Mouse (Mus musculus): ENCODE results near the gene Rexo1. TPM values are rescaled to one million over a fixed set of nuclear protein-coding genes. Genes with fewer than 3 reads are reported as not detected.

Rexo1 gene
- polyA plus RNA-seq, 1 experiment, result 78.0 TPM

DNA sequence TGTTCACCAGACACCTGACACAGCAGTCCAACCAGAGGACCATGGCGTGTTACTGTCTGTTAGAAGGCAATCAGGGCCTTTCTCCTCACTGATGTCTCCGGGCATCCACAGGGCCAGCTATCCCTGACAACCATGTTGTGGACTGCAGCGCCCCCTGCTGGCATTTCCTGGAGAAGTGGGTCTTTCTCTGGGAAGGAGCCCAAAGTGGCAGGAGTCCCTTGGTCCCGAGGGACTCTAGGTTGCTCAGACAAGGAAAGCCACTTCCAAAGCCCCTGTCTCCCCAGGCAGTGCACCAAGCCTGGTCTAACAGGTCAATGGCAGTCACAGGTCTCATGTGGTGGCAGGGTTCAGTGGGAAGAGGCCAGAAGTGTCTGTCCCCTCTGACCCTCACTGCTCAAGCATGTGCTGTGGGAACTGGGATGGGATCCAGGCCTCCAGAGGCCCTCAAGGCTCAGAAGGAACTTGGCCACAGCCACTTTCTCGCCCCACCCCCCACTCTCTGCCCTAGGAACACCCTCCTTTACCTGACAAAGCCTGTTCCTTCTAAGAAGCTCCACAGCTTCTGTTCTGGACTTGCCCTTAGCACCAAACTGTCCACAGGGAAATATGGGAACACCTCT, 3.9 kb downstream of the Rexo1 start:
- peaks cover 9% of the 10 kb centered on the region; the same call in 1 of the 2 replicates for H3K4me1 ChIP-seq (ENCODE audit: control insufficient read depth, insufficient read depth, insufficient read length)
- no peak overlapping the region for H3K4me3 ChIP-seq (ENCODE audit: extremely low read depth, insufficient read depth, insufficient read length)
- H3K36me3 ChIP-seq (ENCODE audit: control insufficient read depth, insufficient read depth, low read length), result no peaks in the 10 kb centered on the region; the same call in 1 of the 2 replicates
- TF ChIP-seq CTCF (IDR thresholded peaks at IDR 0.05; ENCODE audit: extremely low read depth, insufficient read depth, insufficient read length, insufficient replicate concordance) (peak; percentile 65; the same call in 1 of the 2 replicates), POLR2A (IDR thresholded peaks at IDR 0.05; ENCODE audit: low read depth, low read length) (no peak)
- peak in 1 of 2 experiments; percentile 48 for DNase-seq (ENCODE audit: low read depth in 1 of 2, low spot score in 2 of 2)
- no peaks in the 10 kb centered on the region for H3K27me3 ChIP-seq (ENCODE audit: control insufficient read depth, insufficient read depth, low read length)
- H3K27ac ChIP-seq (ENCODE audit: insufficient read depth, low read length), result no peak overlapping the region
- WGBS, result 55% methylated on average over 5 of the region's 5 CpGs

DNA sequence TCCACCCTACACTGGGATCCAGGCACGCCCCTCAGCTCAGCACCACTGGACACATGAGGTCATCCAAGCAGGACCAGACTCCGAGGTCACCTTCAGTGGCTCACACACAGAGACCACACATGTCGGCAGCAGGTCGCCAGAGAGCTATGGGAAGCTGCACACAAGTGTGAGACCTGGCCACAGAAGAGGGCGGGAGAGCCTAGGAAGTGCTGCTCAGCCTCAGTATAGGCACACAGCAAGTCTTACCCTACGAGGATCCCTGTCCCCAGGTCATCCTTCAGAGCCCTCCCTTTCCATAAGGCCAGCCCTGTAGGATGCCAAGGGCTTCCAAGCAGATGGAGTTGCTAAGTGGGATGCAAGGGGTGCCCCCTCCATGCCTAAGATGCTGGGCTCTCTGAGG, 7.4 kb downstream of the Rexo1 start:
- DNase-seq (ENCODE audit: low read depth in 1 of 2, low spot score in 2 of 2), result no peak
- Histone ChIP-seq H3K4me1 (ENCODE audit: control insufficient read depth, insufficient read depth, insufficient read length) (no peaks in the 10 kb centered on the region; the same call in 1 of the 2 replicates), H3K27me3 (ENCODE audit: control insufficient read depth, insufficient read depth, low read length) (no peaks in the 10 kb centered on the region), H3K36me3 (ENCODE audit: control insufficient read depth, insufficient read depth, low read length) (peaks cover 18% of the 10 kb centered on the region), H3K27ac (ENCODE audit: insufficient read depth, low read length) (no peak overlapping the region), H3K4me3 (ENCODE audit: extremely low read depth, insufficient read depth, insufficient read length) (no peak overlapping the region)
- WGBS, result 85% methylated on average over 6 of the region's 6 CpGs
- TF ChIP-seq CTCF (IDR thresholded peaks at IDR 0.05; ENCODE audit: extremely low read depth, insufficient read depth, insufficient read length, insufficient replicate concordance) (no peak), POLR2A (IDR thresholded peaks at IDR 0.05; ENCODE audit: low read depth, low read length) (no peak)

DNA sequence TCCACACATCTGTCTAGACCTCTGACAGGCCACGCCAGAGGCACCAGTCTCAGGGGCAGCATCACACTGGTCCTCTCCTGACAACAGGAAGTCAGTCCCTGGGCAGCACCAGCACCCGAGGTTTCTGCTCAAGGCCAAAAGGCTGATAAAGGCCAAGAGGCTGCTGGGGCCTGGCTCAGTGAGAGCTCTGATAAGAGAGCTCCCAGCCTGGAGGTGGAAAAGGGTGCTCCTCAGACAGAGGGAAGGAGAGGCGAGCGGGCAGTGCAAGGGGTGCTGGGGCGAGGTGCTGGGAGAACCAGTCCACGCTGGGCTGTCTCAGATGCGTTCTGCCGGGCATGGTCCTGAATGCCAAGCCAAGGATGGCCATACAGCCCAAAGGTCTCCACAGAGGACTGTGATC, 7.8 kb downstream of the Rexo1 start:
- TF ChIP-seq POLR2A (IDR thresholded peaks at IDR 0.05; ENCODE audit: low read depth, low read length) (no peak), CTCF (IDR thresholded peaks at IDR 0.05; ENCODE audit: extremely low read depth, insufficient read depth, insufficient read length, insufficient replicate concordance) (no peak)
- Histone ChIP-seq H3K4me1 (ENCODE audit: control insufficient read depth, insufficient read depth, insufficient read length) (no peaks in the 10 kb centered on the region; the same call in 1 of the 2 replicates), H3K36me3 (ENCODE audit: control insufficient read depth, insufficient read depth, low read length) (peaks cover 20% of the 10 kb centered on the region), H3K4me3 (ENCODE audit: extremely low read depth, insufficient read depth, insufficient read length) (no peak overlapping the region), H3K27ac (ENCODE audit: insufficient read depth, low read length) (no peak overlapping the region), H3K27me3 (ENCODE audit: control insufficient read depth, insufficient read depth, low read length) (no peaks in the 10 kb centered on the region)
- no peak for DNase-seq (ENCODE audit: low read depth in 1 of 2, low spot score in 2 of 2)
- WGBS, result 77% methylated on average over 8 of the region's 8 CpGs

DNA sequence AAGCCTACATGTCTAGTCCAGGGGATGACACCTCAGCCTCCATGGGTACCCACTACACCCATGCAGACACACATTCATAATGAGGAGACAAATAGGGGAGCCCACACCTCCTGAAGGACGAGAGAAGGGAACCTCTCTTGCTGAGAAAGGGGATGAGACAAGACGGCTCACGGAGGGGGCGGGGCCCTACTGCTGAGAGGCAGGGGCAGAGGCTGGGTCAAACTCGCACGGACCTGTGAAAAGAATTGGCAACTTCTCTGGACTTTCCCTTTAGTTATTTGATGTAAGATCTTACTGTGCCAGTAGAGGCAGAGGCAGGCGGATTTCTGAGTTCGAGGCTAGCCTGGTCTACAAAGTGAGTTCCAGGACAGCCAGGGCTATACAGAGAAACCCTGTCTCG, 9.0 kb downstream of the Rexo1 start:
- 83% methylated on average over 9 of the region's 9 CpGs for WGBS
- no peak overlapping the region for H3K4me3 ChIP-seq (ENCODE audit: extremely low read depth, insufficient read depth, insufficient read length)
- no peak for TF ChIP-seq POLR2A (IDR thresholded peaks at IDR 0.05; ENCODE audit: low read depth, low read length)
- TF ChIP-seq CTCF (IDR thresholded peaks at IDR 0.05; ENCODE audit: extremely low read depth, insufficient read depth, insufficient read length, insufficient replicate concordance), result no peak
- DNase-seq (ENCODE audit: low read depth in 1 of 2, low spot score in 2 of 2), result no peak
- no peaks in the 10 kb centered on the region for H3K4me1 ChIP-seq (ENCODE audit: control insufficient read depth, insufficient read depth, insufficient read length)
- no peak overlapping the region for H3K27ac ChIP-seq (ENCODE audit: insufficient read depth, low read length)
- H3K36me3 ChIP-seq (ENCODE audit: control insufficient read depth, insufficient read depth, low read length), result peaks cover 27% of the 10 kb centered on the region
- H3K27me3 ChIP-seq (ENCODE audit: control insufficient read depth, insufficient read depth, low read length), result no peaks in the 10 kb centered on the region

DNA sequence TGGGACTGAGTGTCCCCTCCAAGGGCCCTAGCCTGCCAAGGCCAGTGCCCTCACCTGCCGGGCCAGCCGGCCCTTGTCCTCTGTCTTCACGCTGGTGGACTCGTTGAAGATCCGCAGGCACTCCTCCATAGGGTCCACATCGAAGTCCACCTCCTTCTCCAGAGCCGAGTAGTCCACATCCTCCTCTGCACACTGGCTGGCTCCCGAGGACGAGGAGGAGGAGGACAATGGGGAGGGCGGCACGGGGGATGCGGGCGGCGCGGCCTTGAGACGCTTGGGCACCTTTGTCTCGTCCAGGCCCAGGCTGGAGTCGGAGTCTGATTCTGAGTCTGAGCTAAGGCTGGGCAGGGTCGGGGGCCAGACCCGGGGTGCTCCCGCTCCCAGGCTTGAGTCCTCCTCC, 12.1 kb downstream of the Rexo1 start:
- no peak for TF ChIP-seq CTCF (IDR thresholded peaks at IDR 0.05; ENCODE audit: extremely low read depth, insufficient read depth, insufficient read length, insufficient replicate concordance)
- no peak for DNase-seq (ENCODE audit: low read depth in 1 of 2, low spot score in 2 of 2)
- 88% methylated on average over 21 of the region's 21 CpGs for WGBS
- no peaks in the 10 kb centered on the region for H3K27me3 ChIP-seq (ENCODE audit: control insufficient read depth, insufficient read depth, low read length)
- H3K36me3 ChIP-seq (ENCODE audit: control insufficient read depth, insufficient read depth, low read length), result peaks cover 58% of the 10 kb centered on the region
- H3K4me3 ChIP-seq (ENCODE audit: extremely low read depth, insufficient read depth, insufficient read length), result no peak overlapping the region
- no peaks in the 10 kb centered on the region for H3K4me1 ChIP-seq (ENCODE audit: control insufficient read depth, insufficient read depth, insufficient read length)
- H3K27ac ChIP-seq (ENCODE audit: insufficient read depth, low read length), result no peak overlapping the region

DNA sequence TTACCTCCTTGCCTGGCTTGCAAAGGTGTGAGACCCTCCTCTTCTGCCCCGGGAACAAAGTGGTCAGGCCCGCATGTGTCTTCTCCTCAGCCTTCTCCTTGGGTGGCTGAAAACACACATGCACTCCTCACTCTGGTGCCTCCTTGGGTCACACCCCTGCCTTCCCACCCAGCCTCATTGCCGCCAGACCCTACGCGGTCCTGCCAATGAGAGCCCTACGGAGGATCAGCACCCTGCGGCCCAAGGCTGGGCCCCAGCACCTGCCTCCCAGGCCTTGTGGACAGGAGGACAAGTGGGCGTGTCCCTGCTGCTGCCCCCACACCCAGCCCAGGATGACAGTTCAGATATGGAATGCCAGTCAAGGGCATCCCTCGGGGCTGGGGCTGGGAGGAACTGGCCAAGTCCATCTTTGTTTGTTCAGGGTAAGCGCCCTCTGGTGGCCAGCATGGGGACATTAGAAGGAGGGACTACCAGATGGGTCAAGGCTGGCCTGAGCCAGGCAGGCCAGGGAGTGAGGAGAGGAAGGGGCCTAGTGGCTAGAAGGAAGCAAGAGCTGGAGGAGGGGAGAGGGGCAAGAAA, 12.8 kb downstream of the Rexo1 start:
- Histone ChIP-seq H3K36me3 (ENCODE audit: control insufficient read depth, insufficient read depth, low read length) (peaks cover 66% of the 10 kb centered on the region), H3K4me3 (ENCODE audit: extremely low read depth, insufficient read depth, insufficient read length) (no peak overlapping the region), H3K4me1 (ENCODE audit: control insufficient read depth, insufficient read depth, insufficient read length) (no peaks in the 10 kb centered on the region), H3K27ac (ENCODE audit: insufficient read depth, low read length) (no peak overlapping the region; the same call in 1 of the 2 replicates), H3K27me3 (ENCODE audit: control insufficient read depth, insufficient read depth, low read length) (no peaks in the 10 kb centered on the region)
- TF ChIP-seq CTCF (IDR thresholded peaks at IDR 0.05; ENCODE audit: extremely low read depth, insufficient read depth, insufficient read length, insufficient replicate concordance), result peak; percentile 68; the same call in 1 of the 2 replicates
- no peak for TF ChIP-seq POLR2A (IDR thresholded peaks at IDR 0.05; ENCODE audit: low read depth, low read length)
- 84% methylated on average over 10 of the region's 10 CpGs for WGBS
- DNase-seq (ENCODE audit: low read depth in 1 of 2, low spot score in 2 of 2), result peak in 1 of 2 experiments; percentile 48

DNA sequence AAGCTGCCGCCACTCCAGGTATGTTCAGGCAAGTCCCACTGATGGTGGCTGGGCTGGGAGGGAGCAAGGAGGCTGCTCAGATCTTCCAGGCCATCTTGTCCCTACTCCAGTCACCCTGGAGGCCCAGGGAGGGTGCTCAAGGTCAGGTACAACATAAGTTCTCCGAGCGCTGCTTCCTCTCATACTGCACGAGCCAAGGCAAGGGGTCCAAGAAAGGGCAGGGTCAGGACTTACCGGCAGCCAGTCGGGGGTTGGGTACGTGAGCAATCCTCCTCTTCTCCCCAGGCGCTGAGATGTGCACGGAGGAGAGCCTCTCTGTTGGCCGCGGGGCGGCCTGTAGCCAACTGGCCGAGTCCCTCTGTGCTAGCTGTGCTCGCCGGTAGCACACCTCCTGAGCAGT, 13.8 kb downstream of the Rexo1 start:
- TF ChIP-seq CTCF (IDR thresholded peaks at IDR 0.05; ENCODE audit: extremely low read depth, insufficient read depth, insufficient read length, insufficient replicate concordance) (no peak), POLR2A (IDR thresholded peaks at IDR 0.05; ENCODE audit: low read depth, low read length) (no peak)
- 97% methylated on average over 15 of the region's 15 CpGs for WGBS

More for the DNA sequence above, 13.8 kb downstream of the Rexo1 start:
- Histone ChIP-seq H3K27me3 (ENCODE audit: control insufficient read depth, insufficient read depth, low read length) (no peaks in the 10 kb centered on the region), H3K27ac (ENCODE audit: insufficient read depth, low read length) (no peak overlapping the region), H3K4me3 (ENCODE audit: extremely low read depth, insufficient read depth, insufficient read length) (no peak overlapping the region), H3K36me3 (ENCODE audit: control insufficient read depth, insufficient read depth, low read length) (peaks cover 76% of the 10 kb centered on the region), H3K4me1 (ENCODE audit: control insufficient read depth, insufficient read depth, insufficient read length) (no peaks in the 10 kb centered on the region)
- no peak for DNase-seq (ENCODE audit: low read depth in 1 of 2, low spot score in 2 of 2)
